Mouse (Mus musculus) ovary, postnatal 14 days (tissue): ENCODE measurements around the gene Mrtfa.

Source experiments
- DNase-seq: peaks from one replicate; pipeline ENCODE4 v3.0.0; 2022; ENCODE audit warnings: low spot score

The Mrtfa gene

DNA sequence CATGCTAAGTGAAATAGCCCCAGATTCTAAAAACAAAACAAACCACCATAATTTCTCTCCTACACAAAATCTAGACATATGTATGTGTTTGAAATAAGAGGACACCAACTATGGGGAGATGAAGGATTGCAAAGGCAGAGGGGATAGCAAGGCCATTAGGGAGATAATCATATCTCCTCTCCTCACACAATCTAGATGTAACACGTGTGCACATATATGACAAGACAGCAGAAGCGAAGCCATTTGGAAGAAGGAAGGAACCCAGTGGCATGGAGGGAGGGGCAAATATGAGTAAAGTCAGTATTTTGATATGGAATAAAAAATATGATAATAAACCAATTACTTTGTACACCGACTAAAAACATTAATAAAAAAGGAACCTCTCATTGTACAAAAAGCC lies 91.9 kb downstream of the Mrtfa start:
- no peak for DNase-seq

DNA sequence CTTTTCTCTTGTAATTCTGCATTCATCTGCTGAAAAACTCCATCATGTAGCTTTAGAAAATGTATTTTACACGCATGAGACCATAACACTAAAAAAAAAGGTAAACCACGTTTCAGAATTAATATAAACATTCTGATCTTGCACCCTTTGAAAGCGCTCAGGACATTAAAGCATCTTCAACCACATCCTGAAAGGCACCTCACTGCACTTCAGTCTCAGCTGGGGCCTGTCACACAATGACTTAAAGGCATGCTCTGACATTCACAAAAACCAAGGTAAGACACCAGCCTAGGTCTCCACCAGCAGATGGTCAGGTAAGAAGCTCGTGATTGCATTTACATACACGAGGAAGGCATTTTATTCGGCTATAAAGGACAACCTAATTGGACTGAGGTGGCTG lies 92.7 kb downstream of the Mrtfa start:
- no peak for DNase-seq

DNA sequence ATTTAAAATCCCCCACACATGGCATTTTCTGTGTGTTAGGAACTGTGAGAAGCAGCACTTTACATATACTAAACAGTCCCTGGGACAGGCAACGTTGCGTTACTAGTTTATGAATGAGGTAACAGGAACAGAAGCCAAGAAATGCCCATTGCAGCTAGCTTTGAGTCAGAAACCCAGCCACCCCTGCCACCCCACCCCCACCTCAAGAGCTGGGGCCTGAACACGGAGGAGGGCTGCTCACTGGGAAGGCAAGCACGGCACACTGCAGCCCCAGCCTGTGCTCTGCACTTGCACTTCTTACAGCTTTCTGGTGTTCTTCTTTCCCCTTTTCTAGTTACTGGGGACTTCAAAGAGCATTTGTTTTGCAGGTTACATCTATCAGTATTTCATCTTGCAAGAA lies 93.1 kb downstream of the Mrtfa start:
- DNase-seq: no peak

DNA sequence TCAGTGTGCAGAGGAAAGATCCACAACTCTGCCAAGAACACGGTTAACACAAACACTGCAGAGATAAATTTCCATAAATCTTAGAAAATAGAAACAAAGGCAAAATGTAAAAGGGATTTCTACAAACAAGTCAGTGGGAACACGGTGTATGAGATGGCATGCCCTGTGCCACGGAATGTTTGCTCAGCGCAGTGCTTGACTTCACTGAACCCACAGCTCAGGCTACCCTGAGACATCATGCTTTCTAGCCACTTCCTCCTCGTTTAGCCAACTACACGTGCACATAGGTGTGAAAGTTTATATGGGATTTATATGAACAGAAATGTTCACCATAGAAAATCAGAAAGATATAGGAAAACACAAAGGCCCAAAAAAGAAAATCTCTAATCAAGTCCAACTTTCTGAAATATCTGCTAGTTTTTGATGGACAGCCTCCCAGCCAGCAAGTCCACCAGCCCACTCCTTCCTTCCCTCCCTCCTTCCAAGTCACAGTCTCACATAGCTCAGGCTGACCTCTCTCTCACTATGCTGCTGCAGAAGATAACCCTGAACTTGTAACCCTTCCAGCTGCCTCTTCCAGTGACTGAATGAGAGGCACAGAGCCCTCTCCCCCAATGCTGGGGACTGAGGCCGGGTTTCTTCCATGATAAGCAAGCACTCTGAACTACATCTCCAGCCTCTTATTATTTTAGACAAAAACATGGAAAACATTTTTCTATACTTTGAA lies 94.1 kb downstream of the Mrtfa start:
- DNase-seq: no peak

DNA sequence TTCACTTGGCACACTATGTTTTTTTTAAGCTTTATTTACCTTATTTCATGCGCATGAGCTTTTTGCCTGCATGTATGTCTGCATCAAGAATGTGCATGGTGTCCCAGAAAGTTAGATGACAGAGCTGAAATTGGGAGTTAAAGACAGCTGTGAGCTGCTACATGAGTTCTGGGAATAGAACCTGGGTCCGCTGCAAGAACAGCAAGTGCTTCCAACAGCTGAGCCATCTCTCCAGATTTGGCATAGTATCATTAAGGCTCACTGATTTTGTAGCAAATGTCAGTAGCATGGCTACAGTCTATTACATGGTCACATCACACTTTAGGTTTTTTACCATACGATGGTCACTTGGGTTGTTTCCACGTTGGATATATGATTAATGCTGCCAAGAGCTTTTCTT lies 97.5 kb downstream of the Mrtfa start:
- DNase-seq: no peak

DNA sequence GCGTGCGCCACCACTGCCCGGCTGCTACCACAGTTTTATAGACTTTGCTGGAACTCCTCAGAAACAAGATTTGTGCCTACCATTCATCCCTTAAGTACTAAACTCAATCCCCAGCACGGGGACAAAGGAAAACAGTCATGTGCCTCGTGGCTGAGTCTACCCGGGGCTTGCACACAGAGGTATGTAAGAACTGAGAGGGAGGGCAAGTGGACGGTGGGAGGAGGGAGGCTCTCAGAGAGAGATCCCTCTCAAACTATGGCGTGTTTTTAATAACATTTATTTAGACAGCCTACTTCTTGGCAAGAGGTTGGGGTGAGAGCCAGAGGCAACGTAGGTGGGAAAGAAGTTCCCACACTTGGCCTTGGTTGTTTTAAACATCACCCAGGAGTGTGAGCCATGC lies 98.8 kb downstream of the Mrtfa start:
- DNase-seq: no peak

DNA sequence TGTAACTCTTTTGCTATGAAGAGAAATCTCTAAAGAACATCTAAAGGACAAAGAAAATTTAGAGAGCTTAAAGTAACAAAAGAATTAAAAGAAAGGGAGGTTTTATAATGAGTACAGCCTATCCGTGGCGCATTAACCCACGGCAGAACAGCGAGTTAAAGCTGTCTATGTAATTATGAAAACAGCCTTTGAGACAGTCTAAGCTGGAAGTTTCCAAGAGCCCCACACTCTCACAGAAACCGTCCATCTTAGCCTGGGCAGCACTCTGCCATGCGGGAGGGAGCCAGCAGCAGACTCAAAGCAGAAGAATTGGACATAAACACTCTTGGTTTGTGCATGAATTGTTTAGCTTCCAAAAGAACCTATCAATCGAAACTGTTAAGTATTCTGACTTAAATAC lies 103.0 kb downstream of the Mrtfa start:
- DNase-seq: no peak

DNA sequence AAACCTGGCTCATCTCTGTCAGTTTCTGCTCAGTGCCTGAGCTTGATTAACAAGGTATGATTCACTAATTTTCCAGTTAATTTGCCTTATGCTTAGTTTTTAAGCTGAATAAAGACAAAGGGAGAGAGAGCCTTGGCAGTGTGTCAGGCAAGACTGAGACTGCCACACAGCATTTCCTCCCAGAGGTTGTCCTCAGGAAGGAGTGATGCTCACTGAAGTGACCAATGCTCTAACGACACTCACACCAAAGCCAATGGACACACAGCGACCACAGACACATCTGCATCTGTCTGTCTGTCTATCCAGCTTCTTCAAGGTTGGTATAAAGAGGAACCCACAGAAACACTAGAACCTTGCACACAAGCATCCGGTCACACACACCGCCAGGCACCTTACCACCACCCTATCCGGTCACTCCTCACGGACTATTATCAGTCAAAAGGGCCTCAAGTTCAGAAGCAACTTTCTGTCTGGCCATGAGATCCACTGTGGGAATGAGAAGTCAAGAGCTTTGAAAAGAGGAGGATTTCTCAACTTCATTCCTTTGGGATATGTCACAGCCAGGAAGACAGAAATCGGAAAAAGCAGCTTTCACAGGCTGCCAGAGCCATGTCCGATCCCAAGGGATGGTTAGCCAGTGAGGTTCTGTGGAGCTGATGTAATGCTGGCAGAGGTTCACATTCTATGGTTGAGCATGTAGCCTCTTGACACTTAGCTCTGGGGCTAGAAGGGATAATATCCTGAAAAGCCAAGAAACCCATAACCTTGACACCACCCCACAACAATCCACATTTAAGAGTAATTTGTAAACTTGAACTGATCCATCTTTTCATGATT lies 103.7 kb downstream of the Mrtfa start:
- peak; percentile 37 for DNase-seq

DNA sequence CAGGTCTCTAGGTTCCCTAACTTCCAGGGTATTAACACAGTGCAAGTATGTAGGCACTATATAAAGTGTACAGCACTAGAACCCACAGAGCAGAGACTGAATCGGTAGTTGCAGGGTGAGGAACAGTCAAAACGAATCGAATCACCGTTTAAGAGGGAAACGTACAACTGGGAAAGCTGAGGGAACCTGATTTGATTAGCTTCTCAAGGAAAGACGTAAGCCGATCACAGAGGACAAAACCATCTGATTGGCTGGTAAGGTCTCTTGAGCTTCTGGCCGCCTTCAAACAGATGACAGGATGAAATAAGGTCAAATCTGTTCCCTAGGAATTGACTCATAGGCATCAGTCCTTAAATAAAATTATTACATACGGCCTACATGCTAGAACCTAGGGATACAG lies 106.7 kb downstream of the Mrtfa start:
- DNase-seq: no peak

DNA sequence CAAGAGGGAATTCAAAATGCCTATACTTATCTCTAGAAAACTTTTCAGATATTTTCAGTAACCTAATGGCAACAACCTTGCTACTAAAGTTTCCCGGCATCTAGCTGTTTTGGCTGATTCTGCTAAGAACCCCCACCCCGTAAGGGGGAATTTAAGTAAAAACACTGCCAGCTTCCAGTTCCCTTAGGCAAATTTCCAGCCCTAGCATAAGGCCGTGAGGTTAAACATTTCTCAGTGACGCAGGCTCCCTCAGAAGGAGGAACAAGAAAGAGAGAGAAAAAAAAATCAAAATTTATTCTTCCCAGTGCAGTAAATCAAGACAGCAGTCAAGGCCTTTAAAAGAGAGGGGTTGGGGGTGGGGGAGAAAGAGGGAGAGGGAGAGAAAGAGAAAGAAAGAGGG lies 107.3 kb downstream of the Mrtfa start:
- DNase-seq: no peak

DNA sequence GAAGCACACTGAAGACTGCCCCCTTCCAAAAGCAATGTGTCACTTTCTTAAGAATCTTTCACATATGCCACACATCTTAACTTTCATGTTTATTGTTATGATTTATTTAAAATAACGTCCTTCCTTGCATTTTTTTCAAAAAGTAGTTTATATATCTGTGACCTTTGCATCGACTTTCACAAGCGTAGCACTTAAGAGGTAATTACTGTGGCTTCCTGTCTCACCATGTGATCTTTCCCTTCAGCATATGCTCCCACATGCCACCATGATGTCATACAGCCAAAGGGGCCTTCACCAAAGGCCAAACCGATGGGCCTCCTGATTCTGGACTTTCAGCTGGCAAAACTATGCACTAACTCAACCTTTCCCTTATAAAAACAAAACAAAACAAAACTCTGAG lies 109.3 kb downstream of the Mrtfa start:
- DNase-seq: no peak

DNA sequence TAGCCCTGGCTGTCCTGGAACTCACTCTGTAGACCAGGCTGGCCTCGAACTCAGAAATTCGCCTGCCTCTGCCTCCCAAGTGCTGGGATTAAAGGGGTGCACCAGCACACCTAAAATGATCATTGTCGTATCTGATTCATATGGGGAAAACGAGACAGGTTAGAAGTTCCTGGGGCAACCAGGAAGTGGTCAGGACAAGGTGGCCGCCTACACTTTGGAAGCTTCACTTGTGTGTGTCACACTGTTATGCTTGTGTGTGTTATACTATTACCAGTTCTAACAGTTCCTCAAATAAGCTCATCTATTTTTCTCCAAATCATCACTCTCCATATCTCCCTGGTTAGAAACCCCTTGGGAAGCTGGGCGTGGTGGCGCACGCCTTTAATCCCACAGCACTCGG lies 110.2 kb downstream of the Mrtfa start:
- no peak for DNase-seq

DNA sequence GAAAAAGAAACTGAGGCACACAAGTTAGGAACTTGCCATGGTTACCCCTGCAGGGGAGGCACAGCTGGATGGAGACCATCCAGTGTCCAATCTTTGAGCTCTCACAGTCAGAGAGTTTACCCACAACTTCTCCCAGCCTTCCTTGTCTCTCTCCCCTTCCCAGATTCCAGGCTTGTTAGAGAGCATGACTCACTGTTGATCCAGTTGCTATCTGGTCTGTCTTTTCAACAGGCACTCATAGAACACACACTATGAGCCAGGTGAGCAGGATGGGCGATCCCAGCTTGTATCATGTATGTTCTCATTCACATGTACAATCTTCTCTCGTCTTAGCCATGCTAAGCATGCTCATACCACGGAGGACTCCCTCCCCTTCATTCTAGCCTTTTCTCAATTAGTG lies 111.3 kb downstream of the Mrtfa start:
- no peak for DNase-seq

DNA sequence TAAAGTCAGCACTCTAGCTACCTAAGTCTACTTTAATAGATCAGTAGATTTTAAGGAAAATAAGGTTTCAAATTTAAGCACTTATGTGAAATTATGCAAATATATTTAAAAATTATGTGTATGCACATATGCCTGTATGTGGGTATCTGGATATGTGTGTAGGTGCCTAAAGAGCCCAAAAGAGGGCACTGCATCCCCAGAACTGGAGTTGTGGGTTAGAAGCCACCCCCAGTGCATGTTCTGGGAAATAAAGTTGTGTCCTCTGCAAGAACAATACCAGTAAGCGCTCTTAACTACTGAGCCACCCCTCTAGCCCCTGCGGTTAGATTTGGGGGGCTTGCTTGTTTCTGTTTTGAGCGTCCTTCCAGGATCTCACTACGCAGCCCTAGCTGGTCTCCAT lies 113.0 kb downstream of the Mrtfa start:
- no peak for DNase-seq

DNA sequence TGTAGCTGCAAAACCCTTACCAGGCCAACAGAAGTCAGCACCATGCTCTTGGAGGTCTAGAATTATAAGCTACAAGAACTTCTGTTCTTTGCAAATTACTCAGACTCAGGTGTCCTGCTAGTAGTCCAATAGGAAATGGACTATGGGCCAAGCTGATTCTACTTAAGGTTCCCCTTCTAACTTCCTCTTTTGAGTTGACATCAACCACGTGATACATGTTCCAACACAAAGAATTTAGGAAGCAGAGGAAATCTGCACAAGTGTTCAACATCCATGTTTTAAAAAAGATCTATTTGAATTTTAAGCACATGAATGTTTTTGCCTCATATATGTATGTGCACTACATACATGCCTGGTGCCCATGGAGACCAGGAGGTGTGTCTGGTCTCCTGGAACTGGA lies 116.0 kb downstream of the Mrtfa start:
- DNase-seq: no peak

DNA sequence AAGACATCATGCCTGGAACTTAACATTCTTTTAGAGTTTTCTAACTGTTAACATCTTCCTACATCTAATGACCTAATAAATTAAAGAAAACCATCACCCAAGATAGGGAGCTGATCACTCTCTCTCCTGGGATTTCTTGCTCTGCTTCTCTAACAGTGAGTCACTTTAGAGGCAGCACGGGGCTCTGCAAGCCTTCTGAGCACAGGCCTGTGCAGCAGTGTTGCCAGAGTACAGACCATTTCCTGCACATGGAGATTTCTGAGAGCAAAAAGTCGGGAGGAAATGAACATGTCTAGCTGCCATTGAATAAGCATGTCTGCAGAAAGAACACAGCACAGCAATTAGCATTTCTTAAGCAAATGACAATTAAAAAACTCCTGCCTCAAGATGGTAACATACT lies 116.8 kb downstream of the Mrtfa start:
- no peak for DNase-seq

DNA sequence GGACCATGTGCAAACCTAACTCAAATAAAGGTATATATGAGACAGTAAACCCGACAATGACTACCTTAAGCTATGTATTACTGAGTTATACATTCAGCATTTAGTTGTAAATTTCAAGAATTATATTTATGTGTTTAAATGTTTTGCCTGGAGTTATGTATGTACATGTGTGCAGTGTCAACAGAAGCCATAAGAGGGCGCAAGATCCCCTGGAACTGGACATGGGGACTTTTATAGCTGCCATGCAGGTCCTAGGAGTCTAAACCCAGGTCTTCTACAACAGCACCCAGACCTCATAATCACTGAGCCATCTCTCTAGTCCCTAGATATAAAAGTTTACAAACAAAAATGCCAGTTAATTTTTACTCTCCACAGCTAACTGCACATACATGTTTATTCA lies 117.8 kb downstream of the Mrtfa start:
- no peak for DNase-seq

DNA sequence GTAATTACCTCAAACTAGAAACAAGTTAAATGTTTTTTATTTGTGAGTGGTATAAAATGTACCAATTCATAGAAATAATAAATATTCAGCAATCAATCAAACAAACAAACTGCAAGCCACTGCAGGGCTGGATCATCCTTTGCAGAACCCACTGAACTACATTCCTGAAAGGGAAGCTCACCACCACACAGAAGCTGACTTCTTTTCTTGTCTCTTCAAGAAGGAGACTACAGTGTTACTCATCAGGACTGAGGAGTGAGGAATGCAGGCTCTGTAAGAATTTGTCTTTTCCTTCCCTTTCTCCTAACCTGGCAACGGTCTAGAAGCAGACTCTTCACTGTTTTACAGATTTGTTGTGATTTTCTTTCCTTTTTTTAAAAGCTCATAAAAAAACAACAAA lies 120.1 kb downstream of the Mrtfa start:
- DNase-seq: no peak

DNA sequence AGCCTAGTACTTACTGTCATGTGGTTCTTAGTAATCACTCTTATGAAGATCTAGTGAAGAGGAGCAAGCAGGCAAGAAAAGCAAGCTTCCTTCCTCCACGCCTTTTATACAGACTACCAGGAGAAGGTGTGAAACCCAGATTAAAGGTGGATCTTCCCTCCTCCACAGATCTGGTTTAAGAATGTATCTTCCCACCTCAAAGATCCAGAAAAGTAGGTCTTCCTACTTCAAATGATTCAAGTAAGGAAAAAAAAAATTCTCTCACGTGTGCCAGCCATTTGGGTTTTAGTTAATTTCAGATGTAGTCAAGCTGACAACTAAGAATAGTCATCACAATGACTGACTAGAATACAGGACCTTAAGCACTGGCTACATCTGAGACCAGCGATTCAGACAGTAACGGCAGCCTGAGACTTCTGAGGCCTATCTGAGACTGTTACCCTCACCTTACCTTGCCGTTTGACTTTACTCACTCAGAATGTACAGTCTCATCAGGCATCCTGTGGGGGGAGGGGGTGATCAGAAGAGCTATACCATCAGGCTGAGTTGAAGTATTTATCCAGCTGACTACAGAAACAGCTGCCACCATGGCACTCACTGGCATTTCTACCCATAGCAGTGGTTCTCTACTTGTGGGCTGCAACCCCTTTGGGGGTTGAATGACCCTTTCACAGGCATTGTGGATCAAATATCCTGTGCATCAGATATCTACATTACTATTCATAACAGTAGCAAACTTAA lies 121.7 kb downstream of the Mrtfa start:
- DNase-seq: no peak

DNA sequence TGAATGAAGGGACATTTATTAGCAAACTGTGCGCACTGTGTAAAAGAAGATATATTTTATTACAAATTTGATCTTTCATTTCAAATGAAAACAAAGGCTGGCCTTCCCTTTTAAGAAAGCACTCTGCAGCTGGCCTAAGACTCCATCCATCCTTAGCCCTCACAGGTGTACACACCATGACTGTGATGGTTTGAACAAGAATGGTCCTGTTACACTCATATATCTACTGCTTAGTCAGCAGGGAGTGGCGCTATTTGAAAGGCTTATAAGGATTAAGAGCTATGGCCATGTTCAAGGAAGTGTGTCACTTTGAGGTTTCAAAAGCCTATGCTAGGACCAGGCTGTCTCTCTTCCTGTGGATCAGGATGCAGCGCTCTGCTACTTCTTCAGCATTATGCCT lies 122.8 kb downstream of the Mrtfa start:
- DNase-seq: no peak

DNA sequence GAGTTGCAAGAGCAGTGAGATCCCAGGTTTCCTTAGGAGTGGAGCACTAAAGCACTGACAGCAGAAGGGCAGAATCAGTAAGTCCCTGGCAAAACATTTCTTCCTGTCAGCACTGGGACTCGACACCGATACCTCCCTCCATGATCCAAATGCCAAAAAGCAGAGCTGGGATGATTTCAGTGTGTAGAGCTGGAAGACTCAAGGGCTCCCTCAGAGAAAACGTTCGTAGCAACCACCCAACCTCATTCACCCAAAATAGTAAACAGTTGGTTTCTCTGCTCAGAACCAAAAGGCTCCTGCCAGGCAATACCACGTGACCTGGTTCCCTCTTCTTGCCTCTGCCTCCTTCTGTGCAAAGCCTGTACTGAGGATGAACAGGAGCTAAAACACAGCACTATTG lies 123.6 kb downstream of the Mrtfa start:
- DNase-seq: no peak

DNA sequence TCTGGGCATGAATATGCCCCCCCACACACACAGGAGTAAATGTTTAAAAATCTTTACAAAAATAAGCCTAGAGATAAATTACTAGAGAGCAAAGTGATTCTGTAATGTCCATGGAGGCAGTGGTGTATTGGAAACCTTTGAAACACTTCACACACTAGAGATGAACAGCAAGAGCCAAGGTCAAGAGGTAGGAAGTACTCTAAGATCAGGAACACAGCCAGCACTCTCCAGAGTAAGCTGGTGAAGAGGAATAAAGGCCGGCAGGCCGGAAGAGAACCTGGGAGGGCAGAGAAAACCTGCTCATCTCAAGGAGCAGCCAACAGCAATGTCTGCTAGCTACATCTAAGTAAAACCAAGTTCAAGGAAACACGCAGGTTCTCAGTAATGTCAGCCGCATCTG lies 125.9 kb downstream of the Mrtfa start:
- DNase-seq: no peak

DNA sequence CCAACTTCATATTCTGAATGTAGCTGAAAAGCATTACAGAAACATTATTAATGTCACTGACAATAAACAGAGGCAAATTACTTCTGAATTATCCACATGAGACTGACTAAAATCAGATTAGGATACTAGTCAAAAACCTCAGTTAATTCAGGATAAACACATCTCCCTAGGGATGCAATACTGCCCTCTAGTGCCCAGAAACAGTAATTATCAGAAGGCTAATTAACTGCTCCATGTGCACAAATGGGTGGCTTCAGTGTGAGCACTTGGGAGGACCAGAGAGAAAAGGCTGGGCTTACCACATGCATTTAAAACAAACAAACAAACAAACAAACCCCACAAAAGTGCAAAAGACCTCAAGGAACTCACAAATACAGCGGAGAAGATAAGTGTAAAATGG lies 126.4 kb downstream of the Mrtfa start:
- DNase-seq: peak; percentile 38
